Mouse (Mus musculus) liver, embryonic 12.5 days (tissue): ENCODE measurements around the gene Casp8ap2. TPM values are rescaled to one million over a fixed set of nuclear protein-coding genes. Genes with fewer than 3 reads are reported as not detected.

ENCODE experiments used
- ATAC-seq: fragments of 200-750 bp; cut with Nextera tagmentation; 2 replicates; pipeline ENCODE4 v1.8.0; 2017; ENCODE audit warnings: moderate number of reproducible peaks, mild to moderate bottlenecking, moderate library complexity
- H3K27ac ChIP-seq: fragments of 300-500 bp; sonication (generic); 2 replicates; pipeline ENCODE4 v1.5.1; 2016; ENCODE audit warnings: mild to moderate bottlenecking
- H3K27me3 ChIP-seq: fragments of 300-500 bp; sonication (generic); replicated peaks from 2 replicates; pipeline ENCODE4 v1.6.1; 2016; ENCODE audit warnings: mild to moderate bottlenecking, moderate library complexity
- H3K36me3 ChIP-seq: fragments of 300-500 bp; sonication (generic); 2 replicates; pipeline ENCODE4 v1.6.1; 2016; ENCODE audit warnings: mild to moderate bottlenecking, moderate library complexity
- H3K4me1 ChIP-seq: fragments of 300-500 bp; sonication (generic); 2 replicates; pipeline ENCODE4 v1.6.1; 2016
- H3K4me2 ChIP-seq: fragments of 300-500 bp; sonication (generic); 2 replicates; pipeline ENCODE4 v1.6.1; 2016; ENCODE audit warnings: mild to moderate bottlenecking, moderate library complexity
- H3K4me3 ChIP-seq: fragments of 300-500 bp; sonication (generic); 2 replicates; pipeline ENCODE4 v1.5.1; 2016; ENCODE audit warnings: mild to moderate bottlenecking, moderate library complexity
- H3K9ac ChIP-seq: fragments of 300-500 bp; sonication (generic); 2 replicates; pipeline ENCODE4 v1.6.1; 2016; ENCODE audit warnings: mild to moderate bottlenecking, moderate library complexity
- H3K9me3 ChIP-seq: fragments of 300-500 bp; sonication (generic); replicated peaks from 2 replicates; pipeline ENCODE4 v1.6.1; 2016; ENCODE audit warnings: mild to moderate bottlenecking, moderate library complexity
- WGBS: fragments of 180-500 bp; shearing (Covaris S2); methylation state at CpG from one replicate; pipeline ENCODE4 v1.1.7; 2016; ENCODE audit not compliant: insufficient replicate concordance; 5-methylcytosine and 5-hydroxymethylcytosine counted together
- polyA plus RNA-seq: library from polyadenylated mRNA; unstranded; fragments of >200 nt; fragmentation: Nextera tagmentation; extraction: Ambion mirVana; gene quantifications from 2 replicates; pipeline ENCODE4 v1.2.1, GENCODE M21; 2016

Gene Casp8ap2
- polyA plus RNA-seq, 1 experiment from 2014 or later, result 36.2 TPM

DNA sequence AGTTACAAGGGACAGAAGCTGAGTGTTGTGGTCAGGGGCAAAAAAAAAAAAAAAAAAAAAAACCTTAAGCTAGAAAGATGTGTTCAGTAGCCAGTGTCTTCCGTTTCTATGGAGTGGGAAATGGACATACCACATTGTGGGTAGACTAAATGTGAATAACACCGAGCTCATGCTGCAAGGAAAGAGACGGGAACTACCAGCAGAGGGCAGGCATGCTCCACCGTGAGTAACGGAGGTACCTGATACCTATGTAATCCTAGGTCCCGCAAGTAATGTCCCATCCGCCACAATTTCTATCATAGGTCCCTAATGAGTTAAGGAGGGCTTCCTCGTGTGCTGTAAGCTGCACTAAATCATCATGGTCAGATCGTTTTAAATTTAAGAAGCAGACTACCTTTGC, 28.7 kb upstream of the Casp8ap2 start:
- H3K9me3 ChIP-seq, result no peaks in the 10 kb centered on the region
- no peak overlapping the region for H3K9ac ChIP-seq
- H3K4me2 ChIP-seq, result no peak overlapping the region
- H3K4me3 ChIP-seq, result no peak overlapping the region
- WGBS, result 6% methylated on average over 9 of the region's 9 CpGs
- peaks cover 3% of the 10 kb centered on the region; the same call in 1 of the 2 replicates for H3K4me1 ChIP-seq
- no peak for ATAC-seq
- no peak overlapping the region for H3K27ac ChIP-seq
- no peaks in the 10 kb centered on the region for H3K27me3 ChIP-seq
- no peaks in the 10 kb centered on the region for H3K36me3 ChIP-seq

DNA sequence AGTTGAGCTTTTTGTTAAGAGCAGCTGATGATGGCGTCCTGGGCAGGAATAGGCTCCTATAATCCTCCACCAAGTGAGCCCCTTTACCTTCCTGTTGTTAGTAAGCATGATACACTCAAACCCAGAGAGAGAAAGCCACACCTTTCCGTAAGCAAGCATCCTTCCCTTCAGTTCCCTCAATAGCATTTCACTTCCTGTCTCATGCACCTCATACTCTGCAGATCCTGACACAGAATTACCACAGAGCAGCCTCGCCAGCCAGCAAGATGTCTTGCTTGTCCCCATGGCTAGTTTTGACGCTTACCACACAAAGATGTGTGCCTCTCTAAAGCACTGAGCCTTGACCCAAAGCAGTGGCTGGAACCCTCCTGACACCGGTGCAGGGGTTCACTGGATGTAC, 27.7 kb upstream of the Casp8ap2 start:
- Histone ChIP-seq H3K9me3 (no peaks in the 10 kb centered on the region), H3K9ac (no peak overlapping the region), H3K4me3 (no peak overlapping the region), H3K4me2 (no peak overlapping the region), H3K27me3 (no peaks in the 10 kb centered on the region), H3K36me3 (no peaks in the 10 kb centered on the region), H3K4me1 (peaks cover 3% of the 10 kb centered on the region; the same call in 1 of the 2 replicates), H3K27ac (no peak overlapping the region)
- 56% methylated on average over 5 of the region's 5 CpGs for WGBS
- ATAC-seq, result no peak

GRCm38 (mm10) chr4:32588237-32588636, 27.0 kb upstream of the Casp8ap2 start:
- Histone ChIP-seq H3K4me1 (peaks cover 3% of the 10 kb centered on the region; the same call in 1 of the 2 replicates), H3K27ac (no peak overlapping the region), H3K9ac (no peak overlapping the region), H3K27me3 (no peaks in the 10 kb centered on the region), H3K4me3 (no peak overlapping the region), H3K36me3 (no peaks in the 10 kb centered on the region), H3K9me3 (no peaks in the 10 kb centered on the region), H3K4me2 (no peak overlapping the region)
- WGBS, result 58% methylated on average over 6 of the region's 6 CpGs
- ATAC-seq, result no peak

DNA sequence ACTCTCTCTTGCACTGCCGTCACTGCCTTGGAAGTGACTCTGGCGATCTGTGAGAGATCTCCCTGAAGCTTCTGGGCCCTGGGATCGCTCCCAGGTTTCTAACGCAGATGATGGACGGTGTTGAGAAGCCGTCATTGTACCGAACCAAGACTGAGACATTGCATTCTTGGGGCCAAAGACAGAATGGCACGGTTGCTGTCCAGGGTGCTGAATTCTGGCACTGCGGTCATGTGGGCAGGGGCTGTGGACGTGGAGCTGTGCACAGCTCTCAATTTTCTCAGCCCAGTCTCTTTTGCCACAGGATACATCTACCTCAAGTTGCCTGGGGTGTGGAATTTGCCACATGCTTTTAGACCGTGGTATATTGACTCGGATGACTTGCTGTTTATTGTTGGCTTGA, 14.1 kb upstream of the Casp8ap2 start:
- no peaks in the 10 kb centered on the region for H3K27me3 ChIP-seq
- no peak overlapping the region for H3K4me3 ChIP-seq
- no peak overlapping the region for H3K4me2 ChIP-seq
- ATAC-seq, result no peak
- H3K27ac ChIP-seq, result no peak overlapping the region
- 24% methylated on average over 12 of the region's 12 CpGs for WGBS
- no peak overlapping the region for H3K9ac ChIP-seq
- no peaks in the 10 kb centered on the region for H3K36me3 ChIP-seq
- H3K4me1 ChIP-seq, result no peaks in the 10 kb centered on the region
- no peaks in the 10 kb centered on the region for H3K9me3 ChIP-seq

- Histone ChIP-seq H3K36me3 (no peaks in the 10 kb centered on the region), H3K9ac (no peak within 1 kb of the TSS), H3K27me3 (no peaks in the 10 kb centered on the region), H3K4me3 (no peak within 1 kb of the TSS), H3K9me3 (no peaks in the 10 kb centered on the region), H3K4me1 (no peaks in the 10 kb centered on the region), H3K27ac (no peak within 1 kb of the TSS), H3K4me2 (no peak within 1 kb of the TSS)
- 39% methylated on average over 3 of the region's 3 CpGs for WGBS
- no peak for ATAC-seq
These were observed 12.6 kb upstream of the Casp8ap2 start, which contains the start of gene Gja10 for GRCm38 (mm10) chr4:32602660-32603059. Gja10 (minus strand) TSS chr4:32602760.

GRCm38 (mm10) chr4:32621637-32622036, 6.4 kb downstream of the Casp8ap2 start:
- H3K9me3 ChIP-seq, result no peaks in the 10 kb centered on the region
- H3K36me3 ChIP-seq, result peaks cover 53% of the 10 kb centered on the region
- H3K4me3 ChIP-seq, result no peak overlapping the region

DNA sequence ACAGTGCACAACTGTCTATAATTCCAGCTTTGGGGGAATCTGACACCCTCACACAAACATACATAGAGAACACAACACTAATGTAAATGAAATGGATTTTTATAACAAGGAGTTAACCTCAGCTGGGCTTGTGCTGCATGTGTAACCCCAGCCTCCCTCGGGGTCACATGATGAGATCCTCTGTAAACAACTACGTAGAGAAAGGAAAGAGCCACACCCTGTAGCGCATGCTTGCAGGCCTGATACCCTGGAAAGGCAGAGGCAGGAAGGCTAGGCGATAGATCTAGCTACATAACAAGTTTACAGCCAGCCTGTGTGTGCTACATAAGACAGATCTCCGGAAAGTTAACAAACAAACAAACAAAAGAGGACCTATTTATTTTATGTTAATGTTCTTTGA, 36.4 kb downstream of the Casp8ap2 start:
- Histone ChIP-seq H3K27me3 (no peaks in the 10 kb centered on the region), H3K4me1 (peaks cover 8% of the 10 kb centered on the region; the same call in 1 of the 2 replicates), H3K9ac (no peak overlapping the region), H3K4me3 (no peak overlapping the region), H3K9me3 (no peaks in the 10 kb centered on the region), H3K36me3 (peaks cover 56% of the 10 kb centered on the region), H3K27ac (no peak overlapping the region), H3K4me2 (no peak overlapping the region)
- 42% methylated on average over 5 of the region's 5 CpGs for WGBS
- ATAC-seq, result peak; percentile 85

More at GRCm38 (mm10) chr4:32621637-32622036, 6.4 kb downstream of the Casp8ap2 start:
- Histone ChIP-seq H3K4me1 (peaks cover 23% of the 10 kb centered on the region), H3K27ac (no peak overlapping the region), H3K4me2 (no peak overlapping the region), H3K9ac (no peak overlapping the region), H3K27me3 (no peaks in the 10 kb centered on the region)
- ATAC-seq, result no peak

- 48% methylated on average over 11 of the region's 11 CpGs for WGBS
- Histone ChIP-seq H3K4me1 (peaks cover 20% of the 10 kb centered on the region), H3K27ac (peak overlapping the region; percentile 66), H3K9ac (peak overlapping the region; percentile 78; the same call in 1 of the 2 replicates), H3K27me3 (no peaks in the 10 kb centered on the region), H3K4me2 (peak overlapping the region; percentile 83), H3K9me3 (no peaks in the 10 kb centered on the region), H3K36me3 (peaks cover 22% of the 10 kb centered on the region), H3K4me3 (peak overlapping the region; percentile 98)
- no peak for ATAC-seq
These were observed 41.1 kb downstream of the Casp8ap2 start for GRCm38 (mm10) chr4:32656146-32656904.

GRCm38 (mm10) chr4:32656918-32657662, 41.8 kb downstream of the Casp8ap2 start, which contains the start of gene Mdn1:
Mdn1 (plus strand) TSS chr4:32657119.
- H3K9ac ChIP-seq, result peak within 1 kb of the TSS; percentile 78
- peak within 1 kb of the TSS; percentile 83 for H3K4me2 ChIP-seq
- no peaks in the 10 kb centered on the region for H3K9me3 ChIP-seq
- H3K27me3 ChIP-seq, result no peaks in the 10 kb centered on the region
- H3K4me3 ChIP-seq, result peak within 1 kb of the TSS; percentile 98
- peaks cover 15% of the 10 kb centered on the region for H3K36me3 ChIP-seq
- H3K4me1 ChIP-seq, result peaks cover 20% of the 10 kb centered on the region
- peak; percentile 81 for ATAC-seq
- under 1% methylated on average over 68 of the region's 68 CpGs for WGBS
- peak within 1 kb of the TSS; percentile 66 for H3K27ac ChIP-seq

DNA sequence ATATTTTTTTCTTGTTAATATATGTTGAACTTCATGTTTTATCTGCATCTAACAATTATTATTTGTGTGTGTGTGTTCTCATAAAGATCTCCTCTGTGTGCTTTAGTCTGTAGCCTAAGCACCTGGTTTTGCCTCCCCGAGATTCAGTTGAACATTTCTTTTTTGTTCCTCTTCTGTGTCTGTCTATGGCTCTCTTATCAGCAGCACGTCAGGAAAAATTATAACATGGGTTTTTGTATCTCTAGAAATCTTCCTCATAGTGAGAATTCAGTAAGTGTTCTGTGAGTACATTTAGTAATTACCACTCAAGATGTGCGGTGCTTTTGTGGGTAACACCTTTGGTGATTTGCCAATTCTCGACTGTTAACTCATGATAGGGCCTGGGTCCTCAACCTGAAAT, 50.6 kb downstream of the Casp8ap2 start:
- Histone ChIP-seq H3K4me3 (no peak overlapping the region), H3K4me1 (no peaks in the 10 kb centered on the region), H3K36me3 (peaks cover 79% of the 10 kb centered on the region), H3K27ac (no peak overlapping the region), H3K9me3 (no peaks in the 10 kb centered on the region), H3K9ac (no peak overlapping the region), H3K27me3 (no peaks in the 10 kb centered on the region), H3K4me2 (no peak overlapping the region)
- ATAC-seq, result no peak
- WGBS, result 71% methylated on average over 4 of the region's 4 CpGs

DNA sequence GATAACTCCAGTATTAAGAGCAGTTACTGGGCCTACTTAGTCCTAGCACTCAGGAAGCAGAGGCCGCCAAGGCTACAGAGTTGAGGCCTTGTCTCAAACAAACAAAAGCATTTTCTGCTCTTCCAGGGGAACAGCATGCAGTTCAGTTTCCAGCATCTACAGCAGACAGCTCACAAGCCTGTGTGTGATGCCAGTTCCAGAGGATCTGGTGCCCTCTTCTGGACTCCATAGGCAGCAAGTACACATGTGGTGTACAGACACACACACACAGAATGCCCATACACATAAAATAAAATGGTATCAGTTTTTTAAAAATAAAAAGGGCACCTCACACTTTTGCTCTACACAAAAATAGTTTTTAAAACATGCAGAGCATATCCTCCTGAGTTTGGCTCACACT, 53.0 kb downstream of the Casp8ap2 start:
- H3K27me3 ChIP-seq, result no peaks in the 10 kb centered on the region
- peaks cover 96% of the 10 kb centered on the region for H3K36me3 ChIP-seq
- 93% methylated on average over 1 of the region's 1 CpGs for WGBS
- no peak overlapping the region for H3K9ac ChIP-seq
- no peak overlapping the region for H3K27ac ChIP-seq
- H3K9me3 ChIP-seq, result no peaks in the 10 kb centered on the region
- no peaks in the 10 kb centered on the region for H3K4me1 ChIP-seq
- ATAC-seq, result no peak
- no peak overlapping the region for H3K4me3 ChIP-seq
- no peak overlapping the region for H3K4me2 ChIP-seq

DNA sequence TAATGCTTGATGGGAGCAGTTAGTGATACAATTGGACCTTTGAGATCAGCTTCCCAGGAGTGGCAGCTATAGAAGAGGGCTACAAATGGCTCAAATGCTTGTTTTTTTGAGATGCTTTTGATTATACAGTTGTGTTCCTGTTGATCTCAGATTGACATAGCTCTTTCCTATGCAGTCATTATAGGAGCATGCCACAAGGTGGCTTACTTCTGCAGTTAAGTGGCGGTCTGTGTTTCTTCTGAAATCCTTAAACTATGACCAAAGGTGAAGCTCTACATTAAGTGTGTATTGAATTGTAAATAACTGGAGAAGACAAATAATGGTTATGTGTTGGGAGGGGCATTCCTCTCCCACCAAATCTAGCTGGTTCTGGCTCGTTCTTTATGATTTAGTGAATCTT, 54.6 kb downstream of the Casp8ap2 start:
- peaks cover 95% of the 10 kb centered on the region for H3K36me3 ChIP-seq
- ATAC-seq, result no peak
- 74% methylated on average over 2 of the region's 2 CpGs for WGBS

More for the DNA sequence above, 54.6 kb downstream of the Casp8ap2 start:
- H3K9ac ChIP-seq, result no peak overlapping the region
- no peak overlapping the region for H3K4me3 ChIP-seq
- no peaks in the 10 kb centered on the region for H3K4me1 ChIP-seq
- H3K27me3 ChIP-seq, result no peaks in the 10 kb centered on the region
- no peaks in the 10 kb centered on the region for H3K9me3 ChIP-seq
- H3K27ac ChIP-seq, result no peak overlapping the region
- H3K4me2 ChIP-seq, result no peak overlapping the region
